Mouse (Mus musculus) limb, embryonic 15.5 days (tissue): ENCODE data around the gene Dhrs9. TPM values are rescaled to one million over a fixed set of nuclear protein-coding genes. Genes with fewer than 3 reads are reported as not detected.

Experiments used
- ATAC-seq: fragments of 200-750 bp; cut with Nextera tagmentation; 2 replicates; pipeline ENCODE4 v1.8.0; 2017; ENCODE audit warnings: low read depth, moderate TSS enrichment; ENCODE audit not compliant: insufficient number of reproducible peaks, low FRiP score, low TSS enrichment
- H3K27ac ChIP-seq: fragments of 300-500 bp; sonication (generic); 2 replicates; pipeline ENCODE4 v1.5.1; 2015; ENCODE audit warnings: moderate library complexity, mild to moderate bottlenecking, inconsistent platforms
- H3K27me3 ChIP-seq: fragments of 300-500 bp; sonication (generic); 2 replicates; pipeline ENCODE4 v1.6.1; 2015; ENCODE audit warnings: inconsistent platforms
- H3K36me3 ChIP-seq: fragments of 300-500 bp; sonication (generic); 2 replicates; pipeline ENCODE4 v1.6.1; 2015; ENCODE audit warnings: inconsistent platforms
- H3K4me1 ChIP-seq: fragments of 300-500 bp; sonication (generic); 2 replicates; pipeline ENCODE4 v1.6.1; 2015; ENCODE audit warnings: inconsistent platforms
- H3K4me2 ChIP-seq: fragments of 300-500 bp; sonication (generic); 2 replicates; pipeline ENCODE4 v1.6.1; 2015; ENCODE audit warnings: mild to moderate bottlenecking, inconsistent platforms
- H3K4me3 ChIP-seq: fragments of 300-500 bp; sonication (generic); 2 replicates; pipeline ENCODE4 v1.5.1; 2015; ENCODE audit warnings: mild to moderate bottlenecking, inconsistent platforms
- H3K9ac ChIP-seq: fragments of 300-500 bp; sonication (generic); 2 replicates; pipeline ENCODE4 v1.6.1; 2015; ENCODE audit warnings: inconsistent platforms
- H3K9me3 ChIP-seq: fragments of 300-500 bp; sonication (generic); 2 replicates; pipeline ENCODE4 v1.6.1; 2016; ENCODE audit warnings: inconsistent platforms
- WGBS: fragments of 180-500 bp; shearing (Covaris S2); methylation state at CpG from one replicate; pipeline ENCODE4 v1.1.7; 2015; 5-methylcytosine and 5-hydroxymethylcytosine counted together
- polyA plus RNA-seq: library from polyadenylated mRNA; unstranded; fragments of >200 nt; fragmentation: Nextera tagmentation; extraction: Ambion mirVana; gene quantifications from 2 replicates; pipeline ENCODE4 v1.2.1, GENCODE M21; 2015

Dhrs9 gene
- polyA plus RNA-seq, 1 experiment from 2014 or later: 0.15 TPM

- H3K4me2 ChIP-seq: no peak overlapping the region
- no peak overlapping the region for H3K9ac ChIP-seq
- no peaks in the 10 kb centered on the region for H3K9me3 ChIP-seq
- H3K36me3 ChIP-seq: no peaks in the 10 kb centered on the region
- H3K4me1 ChIP-seq: no peaks in the 10 kb centered on the region
- WGBS: 77% methylated on average over 10 of the region's 10 CpGs
- no peak overlapping the region for H3K4me3 ChIP-seq
- no peak for ATAC-seq
- H3K27ac ChIP-seq: no peak overlapping the region
- H3K27me3 ChIP-seq: no peaks in the 10 kb centered on the region
These were observed 46.9 kb downstream of the Dhrs9 start for GRCm38 (mm10) chr2:69427141-69427540.

- no peaks in the 10 kb centered on the region for H3K9me3 ChIP-seq
- H3K27ac ChIP-seq: no peak overlapping the region
- H3K4me3 ChIP-seq: no peak overlapping the region
- H3K36me3 ChIP-seq: no peaks in the 10 kb centered on the region
- H3K4me2 ChIP-seq: no peak overlapping the region
- WGBS: 33% methylated on average over 3 of the region's 3 CpGs
- H3K9ac ChIP-seq: no peak overlapping the region
- no peak for ATAC-seq
- no peaks in the 10 kb centered on the region for H3K4me1 ChIP-seq
- H3K27me3 ChIP-seq: no peaks in the 10 kb centered on the region
These were observed 47.9 kb downstream of the Dhrs9 start for GRCm38 (mm10) chr2:69428116-69428515.

GRCm38 (mm10) chr2:69441656-69442055 lies 61.4 kb downstream of the Dhrs9 start:
- Histone ChIP-seq H3K9ac (no peak overlapping the region), H3K4me2 (no peak overlapping the region), H3K36me3 (no peaks in the 10 kb centered on the region), H3K9me3 (no peaks in the 10 kb centered on the region), H3K27ac (no peak overlapping the region), H3K27me3 (no peaks in the 10 kb centered on the region), H3K4me3 (no peak overlapping the region), H3K4me1 (no peaks in the 10 kb centered on the region)
- 47% methylated on average over 3 of the region's 3 CpGs for WGBS
- no peak for ATAC-seq

- Histone ChIP-seq H3K4me3 (no peak overlapping the region), H3K4me1 (no peaks in the 10 kb centered on the region), H3K27me3 (no peaks in the 10 kb centered on the region), H3K36me3 (no peaks in the 10 kb centered on the region), H3K9me3 (no peaks in the 10 kb centered on the region), H3K4me2 (no peak overlapping the region), H3K27ac (no peak overlapping the region), H3K9ac (no peak overlapping the region)
- no peak for ATAC-seq
- WGBS: 64% methylated on average over 4 of the region's 4 CpGs
These were observed 65.7 kb downstream of the Dhrs9 start for GRCm38 (mm10) chr2:69445896-69446472.

GRCm38 (mm10) chr2:69448581-69448980 lies 68.3 kb downstream of the Dhrs9 start:
- H3K36me3 ChIP-seq: no peaks in the 10 kb centered on the region
- no peaks in the 10 kb centered on the region for H3K4me1 ChIP-seq
- no peak overlapping the region for H3K4me2 ChIP-seq
- 83% methylated on average over 4 of the region's 4 CpGs for WGBS
- ATAC-seq: no peak
- no peaks in the 10 kb centered on the region for H3K9me3 ChIP-seq
- H3K27ac ChIP-seq: no peak overlapping the region
- H3K9ac ChIP-seq: no peak overlapping the region
- H3K4me3 ChIP-seq: no peak overlapping the region
- H3K27me3 ChIP-seq: no peaks in the 10 kb centered on the region

- H3K9ac ChIP-seq: no peak overlapping the region
- no peak overlapping the region for H3K4me3 ChIP-seq
- no peaks in the 10 kb centered on the region for H3K27me3 ChIP-seq
- H3K4me1 ChIP-seq: no peaks in the 10 kb centered on the region
- ATAC-seq: no peak
- no peaks in the 10 kb centered on the region for H3K9me3 ChIP-seq
- no peak overlapping the region for H3K4me2 ChIP-seq
- no peaks in the 10 kb centered on the region for H3K36me3 ChIP-seq
- H3K27ac ChIP-seq: no peak overlapping the region
- 74% methylated on average over 5 of the region's 5 CpGs for WGBS
These were observed 70.9 kb downstream of the Dhrs9 start for GRCm38 (mm10) chr2:69451128-69451527.

Other genes with a start within 250 kb of the Dhrs9 start
- 1.0 and 1.7 TPM in 2 replicates for gene Nostrin, start 244.6 kb upstream of the Dhrs9 start, polyA plus RNA-seq
- gene Spc25, start 174.3 kb upstream of the Dhrs9 start, polyA plus RNA-seq: 132 TPM in 2 replicates
- not detected in 2 replicates for gene G6pc2, start 169.4 kb upstream of the Dhrs9 start, polyA plus RNA-seq
- not detected in 2 replicates for gene Abcb11, start 37.8 kb upstream of the Dhrs9 start, polyA plus RNA-seq
- not detected in 2 replicates for gene Lrp2, start 205.6 kb downstream of the Dhrs9 start, polyA plus RNA-seq